Mouse (Mus musculus) urinary bladder, adult 18-20 months (tissue): ENCODE measurements around the gene Ddx28.
A peak's percentile ranks its signal among the peaks of the same experiment; 100 is the strongest.

Experiments used
- DNase-seq, 2 experiments: peaks; one replicate each; pipeline ENCODE4 v3.0.0; 2022; ENCODE audit warnings: low spot score in 2 of 2, mixed read lengths in 2 of 2

Gene Ddx28

GRCm38 (mm10) chr8:105966692-105967311, 44.9 kb downstream of the Ddx28 start:
- no peak for DNase-seq

GRCm38 (mm10) chr8:105965905-105966341, 45.8 kb downstream of the Ddx28 start, which contains the start of gene Slc12a4:
TSS of gene Slc12a4 (minus strand) at chr8:105966097.
- peak; percentile 73 to 78 for DNase-seq

- peak; percentile 58 to 61 for DNase-seq
Measured at GRCm38 (mm10) chr8:105965266-105965904, 46.3 kb downstream of the Ddx28 start.

GRCm38 (mm10) chr8:105964506-105965265, 47.0 kb downstream of the Ddx28 start:
- no peak for DNase-seq

GRCm38 (mm10) chr8:105961536-105961935, 50.1 kb downstream of the Ddx28 start:
- DNase-seq, result no peak

- no peak for DNase-seq
Measured at GRCm38 (mm10) chr8:105961101-105961500, 50.6 kb downstream of the Ddx28 start.
